Mouse (Mus musculus) spleen, adult 18-20 months (tissue): ENCODE results near the gene Lbp.

ENCODE experiments used
- DNase-seq, 2 experiments: peaks; one replicate each; pipeline ENCODE4 v3.0.0; 2022; ENCODE audit warnings: mixed read lengths in 2 of 2

Gene Lbp

DNA sequence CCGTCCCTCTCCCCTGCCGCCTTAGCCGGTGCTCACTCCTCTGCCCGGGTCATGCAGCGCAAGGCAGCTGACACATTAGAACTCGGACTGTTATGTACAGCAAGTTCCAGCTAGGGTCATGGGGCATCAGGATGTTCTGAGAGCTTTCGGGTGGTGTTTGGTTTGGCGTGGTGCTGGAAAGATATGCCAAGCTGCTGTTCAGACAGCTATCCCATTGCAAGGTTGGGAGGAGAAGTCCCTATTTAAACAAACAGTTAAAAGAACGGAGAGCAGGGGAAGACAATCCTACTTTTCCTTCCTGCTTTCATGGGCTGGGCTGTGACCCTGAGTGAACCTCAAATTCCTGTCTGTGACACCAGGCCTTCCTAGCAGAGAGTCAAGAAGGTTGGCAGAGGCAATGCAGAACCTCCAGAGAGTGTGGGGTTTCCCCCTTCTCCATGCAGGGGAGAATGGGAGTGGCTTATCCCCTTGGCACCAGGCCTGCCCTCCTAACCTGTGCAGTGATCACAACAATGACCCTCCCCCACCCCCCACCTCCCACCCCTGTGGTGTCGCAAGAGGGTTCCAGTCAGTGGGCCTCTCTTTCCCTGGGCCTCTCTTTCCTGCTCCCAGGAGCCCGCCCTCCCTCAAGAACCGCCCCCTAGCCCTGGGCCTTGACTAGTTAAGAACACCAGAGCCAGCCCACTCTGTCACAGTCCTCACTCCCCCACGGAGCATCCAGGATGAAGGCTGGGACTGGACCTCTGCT is at the start of gene Lbp:
Gene Lbp (plus strand): TSS at position 546 of the 748 bp plus-strand sequence.
- DNase-seq, result no peak

DNA sequence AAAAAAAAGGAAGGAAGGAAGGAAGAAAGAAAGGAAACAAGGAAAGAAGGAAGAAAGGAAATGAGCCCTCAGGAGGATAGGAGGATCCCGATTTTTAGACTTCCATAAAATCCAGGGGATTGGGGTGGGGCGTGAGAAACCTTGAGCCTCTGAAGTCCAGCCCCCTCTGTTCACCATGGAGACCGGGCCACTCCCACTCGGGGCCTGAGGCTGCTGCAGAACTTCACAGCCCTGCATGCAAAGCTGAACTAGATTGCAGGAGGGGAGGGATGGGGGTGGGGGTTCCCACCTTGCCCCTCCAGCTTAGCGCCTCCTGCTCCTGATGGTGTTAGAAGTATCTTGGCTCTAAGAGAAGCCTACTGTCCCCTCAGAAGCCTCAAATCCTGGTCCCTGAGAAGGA is 49.4 kb upstream of the Lbp start:
- no peak for DNase-seq

DNA sequence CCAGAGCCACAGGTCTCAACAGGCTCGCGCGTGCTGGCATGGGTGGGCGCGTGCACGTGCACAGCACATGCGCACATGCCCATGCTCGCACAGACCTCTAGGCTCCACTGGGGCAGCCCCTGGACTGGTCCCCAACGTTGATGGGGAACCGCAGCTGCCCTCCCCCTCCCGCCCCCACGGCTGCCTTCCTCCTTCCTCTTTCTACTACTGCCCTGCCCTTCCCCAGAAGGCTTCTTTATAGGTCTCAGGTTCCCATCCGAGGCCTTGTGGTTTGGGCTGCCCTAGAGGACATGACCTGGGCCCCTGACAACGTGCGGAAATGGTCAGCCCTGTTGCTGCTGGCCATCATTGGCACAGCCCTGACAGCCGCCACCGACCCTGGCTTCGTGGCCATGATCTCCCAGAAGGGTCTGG is 48.3 kb upstream of the Lbp start, which contains the start of gene Bpi:
Gene Bpi (plus strand): TSS at position 90 of the 414 bp plus-strand sequence.
- DNase-seq, result peak; percentile 16

DNA sequence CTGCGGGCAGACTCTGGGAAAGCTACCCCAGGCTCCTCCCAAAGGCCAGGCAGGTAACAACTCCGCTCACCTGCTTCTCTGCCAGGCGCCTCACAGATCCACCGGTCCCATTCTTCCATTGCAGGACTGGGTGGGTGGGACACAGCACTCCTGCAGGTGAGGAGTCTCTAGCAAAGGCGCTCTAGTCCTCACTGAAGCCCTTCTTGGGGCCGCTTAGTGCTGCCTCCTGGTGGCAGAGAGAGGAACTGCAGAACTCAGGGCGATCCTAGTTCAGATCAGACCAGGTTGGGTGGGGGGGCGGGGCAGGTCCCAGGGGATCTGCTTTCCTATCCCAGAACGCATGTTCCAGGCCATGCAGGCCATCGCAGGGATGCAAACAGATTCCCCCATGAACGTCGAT is 47.5 kb upstream of the Lbp start:
- DNase-seq, result peak; percentile 11 to 54

DNA sequence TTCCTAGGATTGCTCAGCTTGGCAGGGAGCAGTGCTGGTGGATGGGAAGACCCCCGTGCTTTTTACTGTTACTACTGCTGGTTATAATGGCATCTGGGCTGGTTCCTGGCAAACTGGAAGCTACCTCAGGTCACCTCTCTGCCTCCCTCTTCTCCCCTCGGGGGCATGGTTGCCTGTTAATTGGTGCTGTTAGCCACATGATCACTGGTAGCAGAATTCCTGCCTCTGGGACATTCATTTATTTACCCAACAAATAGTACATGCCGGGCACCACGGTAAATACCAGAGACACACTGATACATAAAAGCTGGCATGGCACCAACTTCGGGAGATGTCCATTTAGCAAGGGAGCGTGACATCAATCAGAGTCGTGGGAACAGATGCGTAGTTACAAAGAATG is 46.8 kb upstream of the Lbp start:
- no peak for DNase-seq

DNA sequence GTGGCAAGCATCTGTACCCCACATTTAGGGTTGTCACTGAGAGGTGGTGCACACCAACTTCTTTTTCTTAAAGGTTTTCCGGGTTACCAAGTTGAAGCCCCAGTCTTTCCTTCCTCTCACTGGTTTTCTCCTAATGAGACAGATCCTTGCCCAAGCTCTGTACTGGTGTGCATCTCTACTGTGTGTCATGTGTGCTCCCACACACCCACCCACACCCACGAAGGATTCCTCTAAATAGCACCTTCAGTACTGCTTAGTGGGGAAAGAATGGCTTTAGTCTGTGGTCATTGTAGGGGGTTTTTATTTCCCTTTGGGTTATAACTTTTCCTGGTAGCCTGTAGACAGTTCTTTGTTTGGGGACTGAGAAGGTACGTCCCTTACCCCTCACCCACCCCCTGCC is 41.4 kb upstream of the Lbp start:
- no peak for DNase-seq

DNA sequence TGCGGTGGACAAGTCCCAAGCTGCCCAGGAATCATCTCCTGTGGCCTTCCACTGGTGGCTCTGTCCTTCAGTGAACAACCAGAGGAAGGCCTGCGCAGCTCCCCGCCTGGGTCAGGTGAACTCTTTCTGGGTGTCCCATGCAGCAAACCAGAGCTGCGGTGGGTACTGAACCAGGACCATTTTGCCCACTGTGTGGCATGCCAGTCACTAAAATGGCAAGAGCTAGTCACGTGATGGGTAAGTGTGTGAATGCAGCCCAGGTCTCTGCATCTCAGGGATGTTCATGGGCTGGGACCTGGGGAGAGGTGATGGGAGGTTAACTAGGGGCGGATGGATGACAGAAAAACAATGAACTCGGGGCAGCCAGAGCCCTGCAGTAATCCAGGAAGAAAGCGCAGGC is 36.3 kb upstream of the Lbp start:
- DNase-seq, result no peak

DNA sequence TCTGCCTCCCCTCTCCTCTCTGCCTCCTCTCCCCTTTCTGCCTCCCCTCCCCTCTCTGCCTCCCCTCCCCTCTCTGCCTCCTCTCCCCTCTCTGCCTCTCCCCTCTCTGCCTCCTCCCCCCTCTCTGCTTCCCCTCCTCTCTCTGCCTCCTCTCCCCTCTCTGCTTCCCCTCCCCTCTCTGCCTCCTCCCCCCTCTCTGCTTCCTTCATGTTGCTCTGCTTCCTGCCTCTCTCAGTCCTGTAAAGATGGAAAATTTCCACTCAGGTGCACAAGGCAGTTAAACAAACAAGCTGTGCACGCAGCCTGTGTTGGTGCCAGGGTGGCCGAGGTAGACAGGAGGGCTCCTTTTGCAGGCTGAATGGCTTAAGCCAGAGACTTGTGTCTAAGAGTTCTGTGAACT is 32.6 kb upstream of the Lbp start:
- no peak for DNase-seq

DNA sequence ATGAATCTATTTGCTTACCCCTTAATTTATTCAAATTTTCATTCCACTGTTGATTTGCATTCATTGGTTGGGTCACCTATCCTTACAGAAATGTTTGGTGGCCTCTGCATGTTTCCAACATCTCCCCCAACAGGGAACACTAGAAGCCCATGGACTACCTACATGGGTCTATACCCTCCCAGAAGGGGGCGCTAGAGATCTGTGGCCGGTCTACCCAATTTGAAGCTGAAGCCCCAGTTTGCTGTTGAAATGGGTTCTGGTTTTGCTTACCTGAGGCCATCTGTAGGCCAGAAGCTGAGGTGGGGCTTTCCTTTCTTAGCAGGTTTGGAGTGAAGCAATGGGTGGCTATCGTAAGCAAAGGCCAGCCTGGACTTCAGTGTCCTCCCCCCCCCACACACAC is 30.9 kb upstream of the Lbp start:
- no peak for DNase-seq

DNA sequence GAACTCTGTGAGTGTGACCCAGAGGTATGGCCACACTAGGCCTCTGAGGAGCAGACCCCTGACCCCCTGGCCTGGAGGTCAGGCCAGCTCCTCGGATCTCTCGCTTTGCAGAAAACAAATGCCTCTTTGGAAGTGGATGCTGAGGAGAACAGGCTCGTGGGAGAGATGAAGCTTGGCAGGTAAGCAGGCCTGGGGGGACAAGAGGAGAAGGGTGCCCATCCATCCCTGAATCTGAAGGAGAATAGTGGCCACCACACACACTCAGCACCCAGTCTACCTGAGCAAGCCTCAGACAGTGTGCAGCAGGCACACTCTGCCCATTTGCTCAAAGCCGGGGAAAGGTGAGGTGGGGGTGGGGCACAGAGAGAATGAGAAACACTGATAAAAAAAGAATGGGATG is 30.5 kb upstream of the Lbp start:
- no peak for DNase-seq

DNA sequence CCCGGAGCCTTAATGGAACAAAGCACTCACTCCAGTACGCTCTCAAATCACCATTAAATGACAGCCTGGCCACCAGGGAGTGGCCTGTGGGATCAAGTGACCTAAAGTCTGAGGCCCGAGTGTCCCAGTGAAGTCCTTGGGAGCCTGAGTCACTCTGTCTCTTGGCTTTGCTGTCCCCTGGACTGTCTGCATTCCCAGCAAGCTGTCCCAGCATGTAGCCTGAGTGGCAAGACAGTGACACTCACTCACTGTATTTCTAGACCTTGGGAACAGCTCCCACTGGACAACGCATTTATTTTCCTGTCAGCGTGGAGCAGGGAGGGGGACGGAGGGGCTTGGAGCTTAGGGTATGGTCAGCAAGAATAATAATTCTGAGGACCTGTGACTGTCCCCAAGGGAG is 29.8 kb upstream of the Lbp start:
- DNase-seq, result no peak

DNA sequence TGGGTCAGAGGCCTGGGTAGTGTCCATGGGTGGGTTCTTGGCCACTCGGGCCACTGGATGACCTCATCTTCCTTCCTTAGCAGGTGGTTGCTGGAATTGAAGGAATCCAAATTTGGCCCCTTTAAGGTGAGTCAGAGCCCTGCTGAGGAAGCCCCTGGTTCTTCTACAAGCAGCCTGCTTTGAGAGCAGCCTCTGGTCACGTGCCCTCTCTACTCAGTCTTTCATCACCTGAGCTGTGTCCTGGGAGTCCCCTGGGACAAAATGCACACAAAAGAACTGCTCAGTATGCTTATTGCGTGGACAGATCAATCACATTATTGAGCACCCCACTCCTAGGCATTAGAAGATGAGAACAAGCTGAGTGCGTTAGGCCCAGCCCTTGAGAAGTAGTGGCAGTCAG is 29.4 kb upstream of the Lbp start:
- no peak for DNase-seq

DNA sequence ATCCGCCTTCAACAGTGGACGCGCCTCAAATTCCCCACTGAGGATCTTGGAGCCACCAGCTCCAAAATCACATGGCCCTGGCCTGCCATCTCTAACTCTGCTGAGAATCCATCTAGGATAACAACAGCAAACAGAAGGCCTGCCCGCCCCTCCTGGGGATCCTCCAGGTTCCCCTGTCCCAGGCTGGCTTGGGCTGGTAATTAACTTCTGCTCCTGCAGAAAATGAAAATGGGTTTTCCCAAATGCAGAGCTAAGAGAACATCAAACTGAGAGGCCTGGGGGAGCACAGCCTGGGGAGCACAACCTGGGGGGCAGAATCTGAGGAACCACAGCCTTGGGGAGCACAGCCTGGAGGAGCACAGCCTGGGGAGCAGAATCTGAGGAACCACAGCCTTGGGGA is 26.6 kb upstream of the Lbp start:
- no peak for DNase-seq

DNA sequence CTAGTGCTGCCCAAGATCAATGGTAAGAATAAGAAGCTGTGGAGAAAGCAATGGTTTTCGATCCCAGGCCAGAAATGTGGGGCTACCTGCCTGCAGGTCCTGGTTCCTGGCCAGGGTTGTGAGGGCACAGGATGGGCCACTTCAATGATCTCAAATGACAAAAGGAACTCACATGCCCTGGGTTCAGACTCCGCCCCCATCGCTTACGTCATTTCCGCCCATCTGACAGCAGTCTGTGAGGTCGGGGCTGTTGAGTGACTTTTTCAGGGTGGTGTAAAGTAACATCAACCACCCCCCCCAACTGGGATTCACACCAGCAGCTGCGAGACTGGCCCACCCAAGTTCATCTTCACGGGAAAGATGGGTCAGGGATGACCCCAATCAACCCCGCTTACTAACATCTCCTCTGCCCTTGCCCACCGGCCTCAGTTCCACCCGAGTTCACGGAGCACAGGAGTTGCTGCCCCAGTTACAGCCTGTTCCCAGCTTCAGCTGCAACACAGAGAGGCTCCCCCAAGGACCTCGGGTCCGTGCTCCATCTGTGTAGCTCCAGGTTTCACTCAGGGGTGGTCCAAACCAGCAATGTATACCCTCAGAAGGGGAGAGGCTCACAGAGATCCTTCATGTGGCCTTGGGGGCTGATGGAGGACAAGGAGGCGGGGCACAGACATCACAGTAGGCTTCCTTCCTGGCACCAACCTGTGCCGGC is 24.6 kb upstream of the Lbp start:
- DNase-seq, result no peak

DNA sequence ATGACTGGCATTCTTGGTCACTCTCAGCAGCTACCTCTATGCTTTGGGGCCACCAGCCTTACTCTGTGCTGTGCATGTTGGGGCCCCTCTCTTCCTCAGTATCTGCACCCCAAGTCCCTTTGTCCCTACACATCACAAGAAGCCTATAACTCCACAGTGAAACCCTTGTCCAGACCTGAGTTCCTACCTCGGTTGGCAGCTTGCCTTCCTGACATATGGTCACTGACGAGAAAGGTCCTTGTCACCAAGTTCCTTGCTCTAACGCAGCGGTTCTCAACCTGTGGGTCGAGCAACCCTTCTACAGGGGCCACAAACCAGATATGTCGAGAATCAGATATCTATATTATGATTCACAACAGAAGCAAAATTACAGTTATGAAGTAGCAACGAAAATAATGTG is 23.2 kb upstream of the Lbp start:
- no peak for DNase-seq

DNA sequence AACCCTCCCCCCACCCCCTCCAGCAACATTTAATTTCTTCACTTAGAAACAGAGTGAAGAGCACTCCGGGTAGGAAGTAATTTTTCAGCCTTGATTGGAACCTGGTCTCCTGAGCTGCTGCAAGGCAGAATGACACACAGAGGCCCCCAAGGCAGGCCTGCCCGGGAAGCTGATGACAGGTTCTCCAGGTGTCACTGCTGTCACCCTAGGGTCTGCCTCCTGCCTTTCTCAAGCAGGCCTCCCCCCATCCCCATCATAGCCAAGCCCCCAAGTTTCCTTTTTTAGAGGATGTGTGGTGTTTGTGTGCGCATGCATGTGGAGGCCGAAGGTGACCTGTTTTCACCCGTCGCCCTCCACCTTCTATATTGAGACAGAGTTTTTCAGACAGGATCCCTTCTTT is 22.5 kb upstream of the Lbp start:
- no peak for DNase-seq

DNA sequence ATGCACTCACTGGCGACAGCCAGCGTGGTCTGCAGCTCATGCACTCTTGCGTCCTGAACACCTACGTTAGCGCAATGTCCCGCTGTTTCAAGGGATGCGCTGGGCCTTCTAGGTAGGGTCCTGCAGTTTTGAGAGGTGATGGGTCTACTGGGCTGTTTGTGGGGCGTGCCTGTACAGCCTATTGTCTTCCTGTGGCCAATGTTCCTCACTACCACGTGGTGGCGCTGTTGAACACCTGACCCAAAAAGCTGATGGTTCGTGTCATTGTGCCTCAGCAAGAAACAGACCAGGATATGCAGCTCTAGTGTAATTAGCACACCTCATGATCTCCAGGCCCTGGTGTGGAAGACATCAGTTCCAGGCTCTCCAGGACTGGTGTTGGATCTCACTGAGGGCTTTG is 21.7 kb upstream of the Lbp start:
- DNase-seq, result peak in 1 of 2 experiments; percentile 33

DNA sequence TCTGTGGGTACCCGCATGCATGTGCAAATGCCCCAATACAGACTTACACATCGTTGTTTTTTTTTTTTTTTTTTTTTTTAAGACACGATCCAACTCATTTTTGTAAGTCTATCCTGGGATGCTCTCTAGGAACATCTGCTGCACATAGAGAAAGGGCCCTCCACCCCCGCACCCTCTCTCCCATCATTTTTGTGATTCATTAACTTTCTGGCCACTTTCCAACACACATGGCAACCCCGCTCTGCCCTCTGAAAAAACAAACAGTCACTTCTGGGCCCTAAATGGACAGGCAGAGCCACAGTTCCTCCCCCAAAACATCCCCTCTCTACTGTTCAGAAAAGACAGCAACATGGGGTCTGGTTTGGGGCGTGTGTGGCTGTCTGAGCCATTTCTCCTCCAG is 20.6 kb upstream of the Lbp start:
- no peak for DNase-seq

DNA sequence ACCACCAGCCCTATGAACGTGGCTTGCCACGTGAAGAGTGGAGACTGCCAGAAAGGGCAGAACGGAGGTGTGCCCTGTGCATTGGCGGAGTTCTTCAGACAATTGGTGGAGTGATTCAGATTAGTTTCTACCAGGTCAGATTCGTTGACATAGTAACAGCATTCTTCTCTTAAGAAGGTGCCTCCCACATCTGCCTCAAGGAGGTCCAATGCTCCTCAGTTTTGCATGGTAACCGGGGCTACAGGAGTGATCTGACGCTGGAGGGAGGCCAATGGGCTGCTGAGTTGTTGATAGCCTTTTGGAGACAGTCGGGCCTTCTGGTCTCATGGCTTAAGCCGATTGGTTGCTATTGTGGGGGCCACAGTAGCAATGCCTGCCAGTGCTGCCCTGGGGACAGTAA is 10.6 kb upstream of the Lbp start:
- no peak for DNase-seq

DNA sequence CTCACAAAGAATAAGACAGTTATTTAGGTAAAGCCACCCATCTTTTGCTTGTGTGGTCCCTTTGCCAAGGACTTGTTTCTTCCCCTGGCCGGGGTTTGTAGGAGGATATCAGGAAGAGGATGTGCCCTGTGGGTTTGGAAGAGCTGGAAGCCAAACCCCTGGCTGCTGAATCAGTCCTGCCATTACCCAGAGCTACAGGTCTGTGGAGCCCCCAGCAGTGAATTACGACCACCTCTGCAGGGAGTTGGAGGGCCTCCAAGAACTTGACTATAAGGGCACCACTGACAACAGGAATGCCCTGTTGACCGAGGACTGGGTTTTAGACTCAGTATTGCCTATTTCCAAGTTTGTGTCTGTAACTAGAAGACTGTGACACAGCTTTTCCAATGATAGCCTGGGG is 7.1 kb upstream of the Lbp start:
- no peak for DNase-seq

DNA sequence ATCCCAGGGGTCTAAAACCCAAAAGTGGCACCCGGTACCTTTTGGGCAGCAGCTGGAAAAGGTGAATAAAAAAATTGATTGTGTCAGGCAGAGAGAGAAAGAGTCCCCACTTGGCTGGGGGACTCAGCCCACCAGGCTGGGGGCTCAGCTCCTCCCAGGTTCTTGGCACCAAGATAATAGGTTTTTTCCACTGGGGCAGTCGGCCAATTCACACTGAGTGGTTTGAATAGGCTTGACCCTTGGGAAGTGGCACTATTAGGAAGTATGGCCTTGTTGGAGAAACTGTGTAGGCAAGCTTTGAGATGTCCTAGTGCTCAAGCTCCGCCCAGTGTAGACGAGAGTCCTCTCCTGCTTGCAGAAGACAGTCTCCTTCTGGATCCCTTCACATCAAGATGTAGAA is 6.6 kb upstream of the Lbp start:
- DNase-seq, result no peak

DNA sequence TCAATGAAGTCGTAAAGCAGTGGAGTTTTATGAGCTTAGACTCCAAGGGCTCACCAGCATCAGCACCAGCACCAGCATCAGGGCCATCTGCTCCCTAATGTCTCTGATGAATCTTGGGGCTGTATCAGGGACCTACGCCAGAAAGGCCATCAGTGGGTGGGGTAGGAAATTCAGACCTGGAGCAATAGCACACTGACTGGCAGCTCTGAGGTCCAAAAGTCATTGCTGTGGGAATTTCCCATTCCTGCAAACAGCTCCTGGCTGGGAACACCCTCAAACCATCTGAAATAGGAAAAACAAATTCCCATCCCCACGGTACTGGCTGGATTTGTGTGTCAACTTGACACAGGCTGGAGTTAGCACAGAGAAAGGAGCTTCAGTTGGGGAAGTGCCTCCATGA is 3.5 kb upstream of the Lbp start:
- no peak for DNase-seq

DNA sequence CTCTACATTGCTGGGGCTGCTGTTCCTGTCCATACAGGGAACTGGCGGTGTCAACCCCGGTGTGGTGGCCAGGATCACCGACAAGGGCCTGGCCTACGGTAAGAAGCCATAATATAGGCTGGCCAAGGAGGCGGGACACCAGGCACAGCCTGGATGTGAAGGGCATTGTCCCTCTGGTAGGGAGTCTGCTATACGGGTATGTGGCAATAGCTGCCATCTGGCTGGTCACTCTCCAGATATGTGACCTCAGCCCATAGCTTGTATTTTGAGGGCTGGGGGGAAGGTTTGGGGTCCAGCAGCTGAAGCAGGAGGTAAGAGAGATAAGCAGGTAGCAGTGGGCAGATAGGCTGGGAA is 380 bp downstream of the Lbp start:
- no peak for DNase-seq

DNA sequence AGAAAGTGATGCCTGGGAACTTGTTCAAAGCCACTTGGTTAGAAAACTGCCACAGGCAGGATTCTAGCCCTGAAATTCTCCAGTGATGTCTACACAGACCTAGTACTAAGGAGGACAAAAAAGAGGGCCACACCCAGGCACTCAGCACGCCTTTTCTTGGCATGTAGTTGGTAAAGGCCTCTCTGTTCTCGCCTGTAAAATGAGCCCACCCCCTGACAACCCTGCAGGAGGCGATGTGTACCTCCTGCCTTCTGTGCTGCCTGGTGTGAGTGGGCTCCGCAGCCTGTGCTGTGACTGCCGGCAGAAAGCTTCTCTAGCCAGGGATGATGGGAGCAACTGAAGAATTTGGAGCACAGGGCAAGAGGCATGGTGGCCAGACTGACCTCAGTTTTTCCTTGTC is 2.0 kb downstream of the Lbp start:
- no peak for DNase-seq

DNA sequence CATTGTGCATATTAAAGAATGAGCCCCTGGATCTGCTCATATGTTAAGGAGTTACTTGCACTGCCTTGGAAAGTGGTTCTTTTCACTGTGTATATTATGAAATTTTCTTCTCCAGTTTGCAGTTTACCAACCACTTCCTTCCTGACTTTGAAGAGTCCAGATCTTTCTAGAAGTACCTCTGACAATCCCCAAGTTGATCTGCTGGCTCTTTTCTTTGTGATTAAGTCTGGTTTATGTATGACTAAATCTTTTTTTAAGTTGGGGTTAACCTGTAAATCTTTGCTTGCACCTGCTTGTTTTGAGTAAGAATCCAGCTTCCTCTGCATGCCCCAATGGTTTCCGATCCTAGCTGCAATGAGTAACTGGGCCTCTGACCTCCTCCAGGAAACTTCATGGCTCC is 6.8 kb downstream of the Lbp start:
- no peak for DNase-seq
